Mouse (Mus musculus): Measurements from ENCODE around the gene Jmjd8.

The Jmjd8 gene

GRCm38 (mm10) chr17:25860832-25861703, 32.4 kb downstream of the Jmjd8 start, which contains the start of gene Wdr90:
Wdr90 (minus strand) TSS chr17:25861501.
- peak; percentile 94 to 97 for DNase-seq (ENCODE audit: inconsistent age in 2 of 2, low spot score in 1 of 2)

DNA sequence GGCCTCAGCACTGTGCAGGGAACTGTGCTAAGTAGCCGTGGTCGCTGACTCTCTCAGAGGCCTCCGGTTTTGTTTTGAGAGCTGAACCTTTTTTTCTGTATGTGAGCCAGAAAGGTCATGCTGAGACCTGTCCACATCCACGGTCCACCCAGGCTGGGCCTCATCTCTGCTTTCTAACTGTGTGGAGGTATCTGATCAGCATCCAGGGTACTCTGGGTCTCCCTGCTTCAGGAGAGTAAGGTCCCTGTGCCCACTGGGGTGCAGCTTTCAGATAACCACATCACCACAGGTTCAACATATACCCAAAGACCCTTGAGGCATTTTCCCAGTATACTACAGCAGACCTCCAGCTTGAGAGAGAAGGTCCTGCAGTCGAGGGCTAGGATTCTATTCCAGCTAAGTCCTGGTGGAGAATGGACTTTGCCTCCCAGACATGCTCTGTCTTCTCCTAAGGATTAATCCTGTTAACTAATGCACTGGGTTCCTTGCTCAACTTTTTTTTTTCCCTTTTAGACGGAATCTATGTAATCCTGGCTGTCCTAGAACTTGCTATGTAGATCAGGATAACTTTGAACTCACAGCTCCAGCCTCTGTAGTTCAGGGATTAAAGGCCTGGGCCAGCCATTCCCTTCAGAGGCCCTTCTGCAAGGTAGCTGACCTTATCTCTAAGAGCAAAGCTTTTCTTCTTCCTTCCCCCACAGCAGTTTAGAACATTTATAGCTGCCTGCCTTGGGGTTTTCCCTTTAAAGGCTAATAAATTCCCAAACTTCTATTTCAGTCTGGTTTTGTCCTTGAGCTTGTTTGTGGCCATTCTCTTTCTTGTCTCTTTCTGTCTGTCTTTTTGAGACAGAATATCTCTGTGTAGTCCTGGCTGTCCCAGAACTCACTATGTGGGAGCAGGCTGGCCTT, 33.3 kb downstream of the Jmjd8 start:
- peak in 1 of 2 experiments; percentile 77 for DNase-seq (ENCODE audit: inconsistent age in 2 of 2, low spot score in 1 of 2)

- DNase-seq (ENCODE audit: inconsistent age in 2 of 2, low spot score in 1 of 2), result peak in 1 of 2 experiments; percentile 54
Measured at GRCm38 (mm10) chr17:25863681-25864080, 35.0 kb downstream of the Jmjd8 start.

DNA sequence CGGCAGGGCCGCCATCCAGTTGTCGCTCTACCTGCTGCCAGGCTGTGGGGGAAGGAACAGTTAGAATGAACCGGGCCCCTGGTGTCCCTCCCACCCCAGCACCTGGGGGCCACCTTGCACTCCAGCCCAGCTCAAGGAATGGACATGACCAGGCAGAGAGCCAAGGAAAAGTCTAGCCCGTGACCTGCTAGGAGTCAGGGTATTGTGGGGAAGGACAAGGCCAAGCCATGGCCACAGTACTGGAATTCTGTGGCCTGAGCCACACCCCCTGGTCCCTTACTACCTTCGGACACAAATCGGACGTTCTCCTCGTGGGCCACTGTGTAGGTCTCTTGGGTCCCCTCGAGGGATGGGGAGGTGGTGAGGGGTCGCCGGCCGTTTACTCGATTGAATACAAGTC, 35.6 kb downstream of the Jmjd8 start:
- DNase-seq (ENCODE audit: inconsistent age in 2 of 2, low spot score in 1 of 2), result peak; percentile 39 to 81

- DNase-seq (ENCODE audit: inconsistent age in 2 of 2, low spot score in 1 of 2), result peak; percentile 31 to 60
Measured at GRCm38 (mm10) chr17:25865288-25865687, 36.6 kb downstream of the Jmjd8 start.

DNA sequence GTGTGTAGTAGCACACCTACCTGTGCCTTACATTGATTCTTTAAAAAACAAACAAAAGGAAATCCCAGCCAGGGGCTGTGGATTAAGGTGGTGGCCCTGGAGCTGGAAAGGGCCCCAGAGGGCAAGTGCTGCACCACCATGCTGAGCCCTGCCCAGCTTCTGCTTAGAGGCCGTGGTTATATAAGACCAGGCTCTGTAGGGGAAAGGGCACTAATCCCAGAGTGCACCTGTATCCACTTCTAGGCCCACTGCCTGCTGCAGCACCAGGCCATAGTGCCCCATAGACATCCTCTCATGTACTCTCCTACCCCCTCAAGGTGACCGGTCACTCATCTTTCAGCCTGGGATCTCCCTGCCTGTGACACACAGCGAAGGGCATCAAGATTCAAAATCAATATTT, 37.5 kb downstream of the Jmjd8 start:
- peak in 1 of 2 experiments; percentile 76 for DNase-seq (ENCODE audit: inconsistent age in 2 of 2, low spot score in 1 of 2)

- DNase-seq (ENCODE audit: inconsistent age in 2 of 2, low spot score in 1 of 2), result no peak
Measured at GRCm38 (mm10) chr17:25867509-25867835, 38.8 kb downstream of the Jmjd8 start.

GRCm38 (mm10) chr17:25867836-25868600, 39.4 kb downstream of the Jmjd8 start:
- DNase-seq (ENCODE audit: inconsistent age in 2 of 2, low spot score in 1 of 2), result peak; percentile 89 to 96

DNA sequence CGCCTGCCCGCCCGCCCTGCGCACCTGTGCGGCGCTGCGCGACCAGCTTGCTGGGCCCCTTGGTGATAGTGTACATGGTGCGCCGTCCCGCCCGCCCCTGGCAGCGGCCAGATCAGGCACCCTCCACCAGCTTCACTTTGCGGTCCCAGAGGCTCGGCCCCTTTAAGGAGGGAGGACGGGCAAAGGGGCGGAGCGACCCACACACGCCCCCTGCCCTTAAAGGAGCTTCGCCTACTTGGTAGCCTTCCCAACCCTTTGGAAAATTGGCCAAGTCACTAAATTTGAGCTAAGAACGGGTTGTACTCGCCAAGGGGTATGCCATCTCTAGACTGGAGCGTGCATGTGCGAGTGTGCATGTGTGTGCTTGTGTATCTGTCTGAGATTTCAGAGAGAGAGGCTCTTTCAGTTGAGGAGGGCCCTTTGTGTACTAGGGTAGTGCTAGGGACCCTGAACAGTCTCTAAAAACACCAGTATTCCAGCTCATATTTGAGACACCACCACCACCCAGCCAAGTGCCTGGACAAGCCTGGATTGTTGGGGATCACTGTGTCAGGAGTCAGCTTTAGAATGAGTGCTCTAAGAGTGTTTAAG, 40.0 kb downstream of the Jmjd8 start, which contains the start of gene Mcrip2:
TSS of gene Mcrip2 (minus strand) at position 164 of the 591 bp plus-strand sequence.
- peak; percentile 94 to 97 for DNase-seq (ENCODE audit: inconsistent age in 2 of 2, low spot score in 1 of 2)

- DNase-seq (ENCODE audit: inconsistent age in 2 of 2, low spot score in 1 of 2), result peak in 1 of 2 experiments; percentile 57
Measured at GRCm38 (mm10) chr17:25869498-25869897, 40.8 kb downstream of the Jmjd8 start.

DNA sequence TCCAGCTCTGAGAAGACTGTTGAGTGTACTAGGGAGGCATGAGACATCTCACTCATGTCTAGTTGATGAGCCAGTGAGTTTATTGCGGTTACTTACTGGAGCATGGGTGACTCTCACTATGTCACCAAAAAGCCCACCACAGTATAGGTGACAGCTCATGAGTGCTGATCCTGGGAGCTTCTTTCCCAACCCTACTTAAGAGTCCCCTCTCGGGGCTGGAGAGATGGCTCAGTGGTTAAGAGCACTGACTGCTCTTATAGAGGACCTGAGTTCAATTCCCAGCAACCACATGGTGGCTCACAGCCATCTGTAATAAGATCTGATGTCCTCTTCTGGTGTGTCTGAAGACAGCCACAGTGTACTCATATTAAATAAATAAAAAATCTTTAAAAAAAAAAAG, 41.3 kb downstream of the Jmjd8 start:
- DNase-seq (ENCODE audit: inconsistent age in 2 of 2, low spot score in 1 of 2), result no peak

DNA sequence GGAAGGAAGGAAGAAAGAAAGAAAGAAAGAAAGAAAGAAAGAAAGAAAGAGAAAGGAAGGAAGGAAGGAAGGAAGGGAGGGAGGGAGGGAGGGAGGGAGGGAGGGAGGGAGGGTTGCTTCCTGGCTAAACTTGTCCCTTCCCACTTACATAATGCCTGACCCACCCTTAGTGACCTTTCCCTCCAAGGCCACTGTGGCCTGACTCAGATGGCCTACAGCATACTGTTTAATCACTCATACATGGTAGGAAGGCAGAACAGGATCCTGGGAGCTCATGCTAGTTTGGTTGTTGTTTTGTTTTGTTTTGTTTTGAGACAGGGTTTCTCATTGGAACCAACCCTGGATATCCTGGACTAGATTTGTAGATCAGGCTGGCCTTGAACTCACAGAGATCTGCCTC, 42.9 kb downstream of the Jmjd8 start:
- peak; percentile 84 to 92 for DNase-seq (ENCODE audit: inconsistent age in 2 of 2, low spot score in 1 of 2)

- DNase-seq (ENCODE audit: inconsistent age in 2 of 2, low spot score in 1 of 2), result no peak
Measured at GRCm38 (mm10) chr17:25872676-25873075, 44.0 kb downstream of the Jmjd8 start.

DNA sequence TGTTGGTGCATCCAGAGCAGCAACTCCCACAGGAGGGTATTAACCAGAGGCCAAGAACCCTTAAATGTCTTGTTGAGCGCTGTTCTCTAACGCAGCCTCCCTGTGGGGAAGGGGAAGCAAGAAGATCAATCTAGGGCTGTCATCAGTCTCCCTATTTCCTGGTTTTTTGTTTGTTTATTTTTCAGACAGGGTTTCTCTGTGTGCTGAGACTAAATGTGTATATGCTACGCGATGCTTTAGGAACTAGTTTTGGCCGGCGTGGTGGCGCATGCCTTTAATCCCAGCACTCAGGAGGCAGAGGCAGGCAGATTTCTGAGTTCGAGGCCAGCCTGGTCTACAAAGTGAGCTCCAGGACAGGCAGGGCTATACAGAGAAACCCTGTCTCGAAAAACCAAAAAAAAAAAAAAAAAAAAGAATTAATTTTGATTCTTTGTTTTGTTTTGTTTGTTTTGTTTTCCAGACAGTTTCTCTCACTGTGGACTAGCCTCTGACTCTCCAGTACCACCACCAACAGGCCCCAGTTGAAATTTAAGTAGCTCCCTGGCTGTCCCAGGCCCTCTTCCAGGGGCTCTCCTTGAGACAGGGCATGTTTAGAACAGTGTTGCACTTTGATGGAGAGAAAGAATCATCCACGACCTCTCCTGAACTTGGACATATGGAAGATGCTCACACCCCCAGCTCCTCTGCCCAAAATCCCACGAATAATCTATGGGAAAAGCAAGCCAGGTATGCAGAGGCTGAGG, 44.9 kb downstream of the Jmjd8 start:
- no peak for DNase-seq (ENCODE audit: inconsistent age in 2 of 2, low spot score in 1 of 2)

GRCm38 (mm10) chr17:25874148-25874720, 45.6 kb downstream of the Jmjd8 start:
- DNase-seq (ENCODE audit: inconsistent age in 2 of 2, low spot score in 1 of 2), result peak; percentile 74 to 90

GRCm38 (mm10) chr17:25874721-25875170, 46.1 kb downstream of the Jmjd8 start, which contains the start of gene Mettl26:
Mettl26 (plus strand) TSS chr17:25875074.
- DNase-seq (ENCODE audit: inconsistent age in 2 of 2, low spot score in 1 of 2), result peak; percentile 89 to 99

DNA sequence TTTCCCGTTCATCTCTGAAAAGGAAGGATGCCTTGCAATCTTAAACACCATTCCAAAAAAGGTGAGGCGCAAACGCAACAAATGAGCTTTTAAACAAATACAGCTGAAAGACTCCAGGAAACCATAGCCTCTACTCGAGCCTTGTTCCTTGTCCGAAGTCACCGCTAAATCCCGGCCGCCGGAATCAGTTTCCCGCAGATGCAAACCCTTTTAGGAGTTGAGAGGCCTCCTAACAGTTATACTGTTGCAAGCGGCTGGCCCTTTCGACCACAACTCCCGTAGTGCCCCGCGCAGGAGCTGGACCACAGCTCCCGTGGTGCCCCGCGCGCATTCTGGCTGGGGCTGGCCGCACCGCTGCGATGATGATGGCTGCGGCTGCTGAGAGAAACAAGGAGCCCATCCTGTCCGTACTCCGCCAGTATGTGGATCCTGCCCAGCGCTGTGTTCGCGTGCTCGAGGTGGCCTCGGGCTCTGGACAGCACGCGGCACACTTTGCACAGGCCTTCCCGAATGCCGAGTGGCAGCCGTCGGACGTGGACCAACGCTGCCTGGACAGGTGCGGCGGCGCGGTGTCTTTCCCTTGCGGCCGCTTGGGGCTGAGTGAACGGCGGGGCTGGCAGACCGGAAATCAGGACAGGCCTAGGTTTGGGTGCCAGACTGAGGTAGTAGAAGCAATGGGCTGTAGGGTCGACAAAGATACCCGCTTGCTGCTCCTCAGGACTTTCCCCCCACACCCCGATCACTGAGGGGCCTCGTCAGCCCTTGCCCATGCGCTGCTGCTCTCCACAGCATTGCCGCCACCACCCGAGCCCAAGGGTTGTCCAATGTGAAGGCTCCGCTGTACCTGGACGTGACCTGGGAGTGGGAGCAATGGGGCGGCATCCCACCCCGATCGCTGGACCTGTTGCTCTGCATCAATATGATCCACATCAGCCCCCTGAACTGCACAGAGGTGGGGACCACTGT, 46.8 kb downstream of the Jmjd8 start:
- peak; percentile 92 to 97 for DNase-seq (ENCODE audit: inconsistent age in 2 of 2, low spot score in 1 of 2)

DNA sequence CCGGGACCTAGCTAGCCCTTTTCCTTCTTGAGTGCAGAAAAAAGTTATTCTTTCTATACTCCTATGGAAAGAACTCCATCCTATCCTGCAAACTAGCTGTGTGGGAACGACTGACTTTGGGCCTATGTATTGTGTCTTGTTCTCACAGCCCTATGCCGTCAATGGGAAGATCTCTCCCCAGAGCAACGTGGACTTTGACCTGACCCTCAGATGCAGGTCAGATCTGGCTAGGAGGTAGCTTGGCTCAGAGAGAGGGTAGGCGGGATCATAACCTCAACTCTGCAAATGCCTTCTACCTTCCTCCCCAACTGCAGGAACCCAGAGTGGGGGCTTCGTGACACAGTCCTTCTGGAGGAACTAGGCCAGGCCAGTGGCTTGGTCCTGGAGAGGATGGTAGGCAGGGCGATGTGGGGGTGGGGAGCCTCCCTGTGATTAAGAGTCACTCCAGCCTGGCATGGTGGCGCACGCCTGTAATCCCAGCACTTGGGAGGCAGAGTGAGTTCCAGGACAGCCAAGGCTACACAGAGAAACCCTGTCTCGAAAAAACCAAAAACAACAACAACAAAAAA, 47.8 kb downstream of the Jmjd8 start:
- peak; percentile 41 to 53 for DNase-seq (ENCODE audit: inconsistent age in 2 of 2, low spot score in 1 of 2)
